Mouse (Mus musculus): ENCODE data around the gene Fbxl21. TPM values are rescaled to one million over a fixed set of nuclear protein-coding genes. Genes with fewer than 3 reads are reported as not detected.

Gene Fbxl21
- polyA plus RNA-seq, 1 experiment from 2014 or later, result 2.8 TPM

- Histone ChIP-seq H3K4me1 (ENCODE audit: control insufficient read depth, insufficient read depth, low read length) (no peaks in the 10 kb centered on the region), H3K9me3 (replicated peaks; ENCODE audit: control insufficient read depth, low read length) (no peaks in the 10 kb centered on the region), H3K36me3 (replicated peaks; ENCODE audit: control insufficient read depth, insufficient read depth, low read depth, low read length) (no peaks in the 10 kb centered on the region), H3K4me3 (ENCODE audit: low read depth, low read length) (no peak overlapping the region), H3K27me3 (ENCODE audit: control insufficient read depth, insufficient read depth, low read length) (no peaks in the 10 kb centered on the region), H3K9ac (replicated peaks; ENCODE audit: low read length) (no peak overlapping the region), H3K4me2 (ENCODE audit: low read depth, low read length) (no peak overlapping the region), H3K27ac (replicated peaks; ENCODE audit: low read depth, low read length) (no peak overlapping the region)
- WGBS, result 68% methylated on average over 3 of the region's 3 CpGs
- ATAC-seq (replicated peaks; ENCODE audit: insufficient number of reproducible peaks, low FRiP score, low TSS enrichment, low read depth), result no peak
- no peak for DNase-seq (ENCODE audit: low spot score)
Measured at GRCm38 (mm10) chr13:56494440-56494839, 27.8 kb upstream of the Fbxl21 start.

DNA sequence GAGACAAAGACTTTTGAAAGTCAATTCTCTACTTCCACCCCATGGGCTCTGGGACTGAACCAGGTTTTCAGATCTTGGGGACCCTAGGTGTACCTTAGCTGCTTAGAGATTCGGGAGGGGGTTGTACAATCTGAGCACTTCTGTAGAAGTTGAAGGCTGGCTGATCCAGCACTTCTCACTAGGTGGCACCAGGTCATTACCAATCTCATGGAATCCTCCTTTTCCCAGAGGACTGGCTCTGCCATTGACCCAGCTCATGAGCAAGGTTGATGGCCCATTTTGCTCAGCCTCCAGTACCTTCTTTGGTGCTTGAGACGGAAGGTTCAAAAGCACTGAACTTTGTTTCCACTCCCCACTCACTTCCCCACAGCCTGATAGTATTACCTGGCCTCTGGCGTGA lies 22.1 kb upstream of the Fbxl21 start:
- Histone ChIP-seq H3K4me2 (ENCODE audit: low read depth, low read length) (no peak overlapping the region), H3K9ac (replicated peaks; ENCODE audit: low read length) (no peak overlapping the region), H3K4me1 (ENCODE audit: control insufficient read depth, insufficient read depth, low read length) (no peaks in the 10 kb centered on the region), H3K27me3 (ENCODE audit: control insufficient read depth, insufficient read depth, low read length) (no peaks in the 10 kb centered on the region), H3K36me3 (replicated peaks; ENCODE audit: control insufficient read depth, insufficient read depth, low read depth, low read length) (no peaks in the 10 kb centered on the region), H3K9me3 (replicated peaks; ENCODE audit: control insufficient read depth, low read length) (no peaks in the 10 kb centered on the region), H3K4me3 (ENCODE audit: low read depth, low read length) (no peak overlapping the region), H3K27ac (replicated peaks; ENCODE audit: low read depth, low read length) (no peak overlapping the region)
- ATAC-seq (replicated peaks; ENCODE audit: insufficient number of reproducible peaks, low FRiP score, low TSS enrichment, low read depth) (no peak), DNase-seq (ENCODE audit: low spot score) (no peak)
- 66% methylated on average over 3 of the region's 3 CpGs for WGBS

DNA sequence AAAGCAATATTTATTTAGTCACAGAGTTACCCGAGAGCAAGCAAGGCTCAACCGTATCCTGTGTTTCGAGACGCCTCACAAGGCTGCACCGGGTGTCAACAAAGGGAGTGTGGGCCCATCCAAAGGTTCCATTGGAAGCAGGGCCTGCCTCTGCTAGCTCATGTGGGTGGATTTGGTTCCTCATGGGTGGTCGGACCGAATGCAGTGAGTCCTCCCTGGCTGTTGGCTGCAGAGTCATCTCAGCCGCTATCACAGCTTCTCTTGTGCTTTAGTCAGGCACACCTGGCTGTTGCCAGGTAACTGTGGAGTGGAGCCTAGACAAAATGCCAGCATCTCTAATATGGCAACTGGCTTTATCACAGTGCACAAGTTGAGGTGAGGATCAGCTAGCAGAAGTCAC lies 21.6 kb upstream of the Fbxl21 start:
- no peaks in the 10 kb centered on the region for H3K9me3 ChIP-seq (replicated peaks; ENCODE audit: control insufficient read depth, low read length)
- no peak overlapping the region for H3K4me3 ChIP-seq (ENCODE audit: low read depth, low read length)
- 89% methylated on average over 8 of the region's 8 CpGs for WGBS
- no peak for DNase-seq (ENCODE audit: low spot score)
- H3K27ac ChIP-seq (replicated peaks; ENCODE audit: low read depth, low read length), result no peak overlapping the region
- no peaks in the 10 kb centered on the region for H3K27me3 ChIP-seq (ENCODE audit: control insufficient read depth, insufficient read depth, low read length)
- H3K4me2 ChIP-seq (ENCODE audit: low read depth, low read length), result no peak overlapping the region
- H3K36me3 ChIP-seq (replicated peaks; ENCODE audit: control insufficient read depth, insufficient read depth, low read depth, low read length), result no peaks in the 10 kb centered on the region
- H3K4me1 ChIP-seq (ENCODE audit: control insufficient read depth, insufficient read depth, low read length), result no peaks in the 10 kb centered on the region
- no peak for ATAC-seq (replicated peaks; ENCODE audit: insufficient number of reproducible peaks, low FRiP score, low TSS enrichment, low read depth)
- H3K9ac ChIP-seq (replicated peaks; ENCODE audit: low read length), result no peak overlapping the region

- Histone ChIP-seq H3K4me1 (ENCODE audit: control insufficient read depth, insufficient read depth, low read length) (no peaks in the 10 kb centered on the region), H3K4me2 (ENCODE audit: low read depth, low read length) (no peak overlapping the region), H3K36me3 (replicated peaks; ENCODE audit: control insufficient read depth, insufficient read depth, low read depth, low read length) (no peaks in the 10 kb centered on the region), H3K27me3 (ENCODE audit: control insufficient read depth, insufficient read depth, low read length) (no peaks in the 10 kb centered on the region), H3K4me3 (ENCODE audit: low read depth, low read length) (no peak overlapping the region), H3K9me3 (replicated peaks; ENCODE audit: control insufficient read depth, low read length) (no peaks in the 10 kb centered on the region), H3K9ac (replicated peaks; ENCODE audit: low read length) (no peak overlapping the region), H3K27ac (replicated peaks; ENCODE audit: low read depth, low read length) (no peak overlapping the region)
- DNase-seq (ENCODE audit: low spot score), result no peak
- ATAC-seq (replicated peaks; ENCODE audit: insufficient number of reproducible peaks, low FRiP score, low TSS enrichment, low read depth), result no peak
- 73% methylated on average over 6 of the region's 6 CpGs for WGBS
Measured at GRCm38 (mm10) chr13:56501866-56502420, 20.3 kb upstream of the Fbxl21 start.

DNA sequence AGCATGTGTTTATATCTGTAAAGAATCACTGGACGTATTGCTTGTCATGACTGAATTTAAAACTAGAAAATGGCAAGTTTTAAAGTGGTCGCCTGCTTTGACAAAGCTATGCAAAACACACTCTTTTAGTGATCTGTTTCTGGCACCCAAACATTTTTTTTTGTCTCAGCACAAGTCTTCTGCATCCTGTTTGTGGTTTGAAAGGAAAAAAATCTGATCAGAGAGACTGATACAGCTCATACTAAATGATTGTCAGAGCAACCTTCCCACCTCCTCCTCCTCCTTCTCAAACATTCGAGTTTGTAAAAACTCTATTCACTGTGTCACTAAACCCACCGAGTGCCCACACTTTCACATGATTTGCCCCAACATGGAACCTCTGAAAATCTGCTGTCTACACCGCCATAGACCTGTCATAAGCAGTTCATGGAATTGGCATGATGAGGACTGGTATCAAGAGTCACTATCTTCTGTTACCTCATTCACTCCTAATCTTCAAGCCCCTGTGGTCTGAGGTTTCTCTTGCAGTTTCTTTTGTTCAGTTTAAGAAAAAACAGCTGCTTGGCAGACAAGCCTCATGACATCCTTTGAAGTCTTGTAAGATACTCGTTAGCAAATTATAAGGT lies 15.3 kb upstream of the Fbxl21 start:
- Histone ChIP-seq H3K4me2 (ENCODE audit: low read depth, low read length) (no peak overlapping the region), H3K9ac (replicated peaks; ENCODE audit: low read length) (no peak overlapping the region), H3K4me3 (ENCODE audit: low read depth, low read length) (no peak overlapping the region), H3K4me1 (ENCODE audit: control insufficient read depth, insufficient read depth, low read length) (no peaks in the 10 kb centered on the region), H3K9me3 (replicated peaks; ENCODE audit: control insufficient read depth, low read length) (no peaks in the 10 kb centered on the region), H3K27me3 (ENCODE audit: control insufficient read depth, insufficient read depth, low read length) (no peaks in the 10 kb centered on the region), H3K36me3 (replicated peaks; ENCODE audit: control insufficient read depth, insufficient read depth, low read depth, low read length) (no peaks in the 10 kb centered on the region), H3K27ac (replicated peaks; ENCODE audit: low read depth, low read length) (no peak overlapping the region)
- ATAC-seq (replicated peaks; ENCODE audit: insufficient number of reproducible peaks, low FRiP score, low TSS enrichment, low read depth), result no peak
- DNase-seq (ENCODE audit: low spot score), result no peak
- 82% methylated on average over 6 of the region's 6 CpGs for WGBS

DNA sequence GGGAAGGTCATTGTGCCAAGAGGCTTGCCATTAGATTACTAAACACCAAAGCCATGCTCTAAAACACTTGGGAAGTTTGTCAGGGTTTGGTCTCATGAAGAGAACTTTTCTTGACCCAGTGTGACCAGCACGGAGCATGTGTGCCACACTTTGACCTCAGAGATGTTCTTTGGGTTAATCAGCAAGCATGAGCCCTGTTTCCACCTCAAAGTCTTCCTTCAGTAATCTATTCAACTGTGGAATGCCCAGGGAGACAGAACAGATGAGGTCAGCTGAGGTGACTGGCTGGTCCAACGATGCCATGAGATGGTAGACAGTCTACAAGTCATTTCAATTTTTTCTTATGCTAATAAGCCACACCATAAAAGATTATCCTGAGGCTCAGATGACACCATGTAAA lies 12.5 kb upstream of the Fbxl21 start:
- DNase-seq (ENCODE audit: low spot score) (no peak), ATAC-seq (replicated peaks; ENCODE audit: insufficient number of reproducible peaks, low FRiP score, low TSS enrichment, low read depth) (no peak)
- Histone ChIP-seq H3K9me3 (replicated peaks; ENCODE audit: control insufficient read depth, low read length) (no peaks in the 10 kb centered on the region), H3K27me3 (ENCODE audit: control insufficient read depth, insufficient read depth, low read length) (no peaks in the 10 kb centered on the region), H3K27ac (replicated peaks; ENCODE audit: low read depth, low read length) (no peak overlapping the region), H3K36me3 (replicated peaks; ENCODE audit: control insufficient read depth, insufficient read depth, low read depth, low read length) (no peaks in the 10 kb centered on the region), H3K9ac (replicated peaks; ENCODE audit: low read length) (no peak overlapping the region), H3K4me3 (ENCODE audit: low read depth, low read length) (no peak overlapping the region), H3K4me1 (ENCODE audit: control insufficient read depth, insufficient read depth, low read length) (no peaks in the 10 kb centered on the region), H3K4me2 (ENCODE audit: low read depth, low read length) (no peak overlapping the region)
- 87% methylated on average over 2 of the region's 2 CpGs for WGBS

DNA sequence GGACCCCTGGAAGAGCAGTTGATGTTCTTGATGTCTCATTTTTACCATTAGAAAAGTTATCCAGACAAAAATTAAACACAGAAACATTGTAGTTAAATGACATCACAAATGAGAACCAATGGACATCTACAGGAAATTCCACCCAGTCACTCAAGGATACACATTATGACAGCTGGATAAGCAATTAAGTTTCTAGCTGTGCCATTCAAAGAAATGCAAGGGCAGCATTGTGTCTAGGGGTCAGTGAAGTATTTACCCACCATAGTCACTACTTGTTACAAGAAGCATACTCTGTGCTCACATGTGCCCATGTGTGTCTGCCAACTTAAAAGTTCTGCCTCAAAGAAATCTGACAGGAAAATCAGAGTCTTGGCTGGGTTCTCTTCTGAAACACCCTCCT lies 8.7 kb upstream of the Fbxl21 start:
- Histone ChIP-seq H3K4me3 (ENCODE audit: low read depth, low read length) (no peak overlapping the region), H3K4me2 (ENCODE audit: low read depth, low read length) (no peak overlapping the region), H3K36me3 (replicated peaks; ENCODE audit: control insufficient read depth, insufficient read depth, low read depth, low read length) (no peaks in the 10 kb centered on the region), H3K27me3 (ENCODE audit: control insufficient read depth, insufficient read depth, low read length) (no peaks in the 10 kb centered on the region), H3K9ac (replicated peaks; ENCODE audit: low read length) (no peak overlapping the region), H3K9me3 (replicated peaks; ENCODE audit: control insufficient read depth, low read length) (no peaks in the 10 kb centered on the region), H3K27ac (replicated peaks; ENCODE audit: low read depth, low read length) (no peak overlapping the region), H3K4me1 (ENCODE audit: control insufficient read depth, insufficient read depth, low read length) (no peaks in the 10 kb centered on the region)
- ATAC-seq (replicated peaks; ENCODE audit: insufficient number of reproducible peaks, low FRiP score, low TSS enrichment, low read depth) (no peak), DNase-seq (ENCODE audit: low spot score) (no peak)

DNA sequence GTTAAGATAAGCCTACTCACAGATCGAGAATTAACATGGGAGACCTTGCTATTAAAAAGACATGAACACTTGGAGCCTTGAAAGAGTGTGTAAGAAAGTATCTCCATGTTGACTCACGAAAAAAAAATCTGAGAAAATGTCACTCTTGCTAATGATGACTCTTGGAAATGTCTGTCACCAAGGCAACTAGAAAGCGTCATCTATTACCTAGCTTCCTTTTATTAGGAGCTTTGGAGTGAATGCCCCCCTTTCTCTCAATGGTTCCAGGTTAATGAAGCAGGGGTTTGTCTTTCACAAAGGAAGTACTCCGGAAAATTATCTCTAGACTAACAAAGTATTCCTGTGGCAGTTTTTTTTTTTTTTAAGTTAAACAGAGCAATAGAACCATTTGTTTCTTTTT lies 6.0 kb upstream of the Fbxl21 start:
- Histone ChIP-seq H3K27ac (replicated peaks; ENCODE audit: low read depth, low read length) (no peak overlapping the region), H3K36me3 (replicated peaks; ENCODE audit: control insufficient read depth, insufficient read depth, low read depth, low read length) (no peaks in the 10 kb centered on the region), H3K4me3 (ENCODE audit: low read depth, low read length) (no peak overlapping the region), H3K9ac (replicated peaks; ENCODE audit: low read length) (no peak overlapping the region), H3K9me3 (replicated peaks; ENCODE audit: control insufficient read depth, low read length) (no peaks in the 10 kb centered on the region), H3K27me3 (ENCODE audit: control insufficient read depth, insufficient read depth, low read length) (no peaks in the 10 kb centered on the region), H3K4me2 (ENCODE audit: low read depth, low read length) (no peak overlapping the region), H3K4me1 (ENCODE audit: control insufficient read depth, insufficient read depth, low read length) (no peaks in the 10 kb centered on the region)
- WGBS, result 71% methylated on average over 4 of the region's 4 CpGs
- ATAC-seq (replicated peaks; ENCODE audit: insufficient number of reproducible peaks, low FRiP score, low TSS enrichment, low read depth) (no peak), DNase-seq (ENCODE audit: low spot score) (no peak)
